Mouse (Mus musculus): ENCODE measurements around the gene Tbx20. TPM values are rescaled to one million over a fixed set of nuclear protein-coding genes. Genes with fewer than 3 reads are reported as not detected.
A peak's percentile ranks its signal among the peaks of the same experiment; 100 is the strongest.

Tbx20 gene
- polyA plus RNA-seq, 1 experiment, result not detected

DNA sequence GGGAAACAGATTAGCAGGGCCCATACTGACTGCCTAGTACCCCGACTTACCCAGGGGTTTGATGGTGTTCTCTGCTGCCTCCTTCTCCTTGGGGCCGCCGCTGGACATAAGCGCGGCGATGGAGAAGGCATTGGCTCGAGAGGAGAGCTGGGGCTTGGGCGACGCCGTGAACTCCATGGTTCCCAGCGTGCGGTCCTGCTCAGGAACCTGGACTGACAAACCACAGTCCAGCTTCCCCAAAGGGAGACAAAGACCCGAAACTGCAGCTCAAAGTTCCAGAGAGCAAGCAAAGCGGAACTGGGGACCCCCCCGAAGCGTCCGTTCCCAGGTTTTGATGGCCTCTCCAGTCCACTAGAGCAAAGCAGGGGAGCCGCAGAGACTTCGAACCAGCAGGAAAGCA is 434 bp downstream of the Tbx20 start:
- no peak overlapping the region for H3K4me3 ChIP-seq (ENCODE audit: insufficient read depth, low read depth, low read length)
- H3K4me1 ChIP-seq (ENCODE audit: control insufficient read depth, insufficient read depth, insufficient read length, low read length), result no peaks in the 10 kb centered on the region
- no peak overlapping the region for H3K27ac ChIP-seq (replicated peaks; ENCODE audit: low read depth, low read length)

DNA sequence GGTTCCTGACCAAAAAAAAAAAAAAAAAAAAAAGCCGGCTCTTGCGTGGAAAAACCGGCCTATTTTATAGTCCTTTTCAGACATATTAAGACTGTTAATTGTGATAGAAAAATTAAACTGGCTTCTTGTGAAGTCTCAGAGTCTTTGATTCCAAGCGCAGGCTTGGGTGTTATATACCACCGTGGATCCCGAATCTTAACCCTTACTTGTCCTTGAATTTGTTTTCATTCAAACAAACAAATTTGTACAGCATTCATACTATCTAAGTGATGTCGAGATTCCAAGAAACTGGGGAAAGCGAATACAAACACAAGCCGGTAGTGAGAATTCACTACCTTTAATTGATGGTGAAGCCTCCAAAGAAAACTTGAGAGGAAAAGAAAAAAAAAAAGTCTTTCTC is 932 bp downstream of the Tbx20 start:
- no peak overlapping the region for H3K27ac ChIP-seq (replicated peaks; ENCODE audit: low read depth, low read length)
- no peaks in the 10 kb centered on the region for H3K4me1 ChIP-seq (ENCODE audit: control insufficient read depth, insufficient read depth, insufficient read length, low read length)
- no peak overlapping the region for H3K4me3 ChIP-seq (ENCODE audit: insufficient read depth, low read depth, low read length)

DNA sequence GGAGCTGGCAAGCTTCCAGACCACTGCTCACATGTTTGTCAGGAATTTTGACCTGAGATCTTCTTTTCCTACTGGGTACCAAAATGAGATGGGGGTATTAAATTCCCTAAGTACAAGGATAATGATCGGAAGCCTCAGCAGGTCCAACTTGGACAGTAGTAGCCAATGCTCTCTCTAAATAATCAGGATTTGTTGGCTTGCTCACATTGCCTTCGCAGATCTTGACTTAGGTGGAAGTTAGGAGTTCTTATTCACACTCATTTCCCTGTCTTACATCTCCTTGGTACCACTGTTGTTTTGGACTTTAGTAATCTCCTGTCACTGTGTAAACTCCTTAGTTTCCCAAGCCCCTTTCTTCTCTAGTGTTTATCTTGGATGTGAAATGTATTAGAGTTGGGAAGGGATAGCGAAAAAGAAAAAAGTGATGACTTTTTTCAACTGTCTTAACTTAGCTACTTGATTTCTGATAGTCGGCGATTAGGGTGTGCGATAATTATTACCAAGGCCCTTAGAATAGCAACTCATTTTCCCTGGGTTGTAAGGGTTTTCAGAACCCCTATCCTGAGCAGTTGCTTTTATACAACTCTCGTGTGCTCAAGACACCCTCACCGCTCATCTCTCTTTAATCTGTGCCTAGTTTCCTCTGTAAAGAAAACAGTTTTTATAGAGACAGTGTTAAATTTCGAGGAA is 1.5 kb downstream of the Tbx20 start:
- no peak overlapping the region for H3K27ac ChIP-seq (replicated peaks; ENCODE audit: low read depth, low read length)
- H3K4me1 ChIP-seq (ENCODE audit: control insufficient read depth, insufficient read depth, insufficient read length, low read length), result no peaks in the 10 kb centered on the region
- no peak overlapping the region for H3K4me3 ChIP-seq (ENCODE audit: insufficient read depth, low read depth, low read length)

DNA sequence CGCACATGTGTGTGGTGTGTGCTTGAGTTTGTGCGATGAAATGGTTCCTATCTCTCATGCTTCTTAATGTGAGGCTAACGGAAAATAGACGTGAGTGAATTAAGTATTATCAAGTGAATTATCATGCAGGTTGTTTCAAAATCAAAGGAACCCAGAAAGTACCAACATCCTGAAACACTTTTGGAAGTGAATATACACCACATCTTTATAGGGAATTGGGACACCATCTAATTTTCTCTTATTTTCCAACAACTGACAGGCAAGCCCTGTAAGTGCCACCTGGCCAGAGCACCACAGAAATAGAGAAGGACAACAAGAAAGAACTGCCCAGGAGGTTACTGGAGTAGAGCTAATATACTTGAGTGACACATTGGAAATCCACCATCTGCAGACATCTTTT is 2.4 kb downstream of the Tbx20 start:
- H3K4me1 ChIP-seq (ENCODE audit: control insufficient read depth, insufficient read depth, insufficient read length, low read length), result no peaks in the 10 kb centered on the region
- H3K4me3 ChIP-seq (ENCODE audit: insufficient read depth, low read depth, low read length), result no peak overlapping the region
- H3K27ac ChIP-seq (replicated peaks; ENCODE audit: low read depth, low read length), result no peak overlapping the region

DNA sequence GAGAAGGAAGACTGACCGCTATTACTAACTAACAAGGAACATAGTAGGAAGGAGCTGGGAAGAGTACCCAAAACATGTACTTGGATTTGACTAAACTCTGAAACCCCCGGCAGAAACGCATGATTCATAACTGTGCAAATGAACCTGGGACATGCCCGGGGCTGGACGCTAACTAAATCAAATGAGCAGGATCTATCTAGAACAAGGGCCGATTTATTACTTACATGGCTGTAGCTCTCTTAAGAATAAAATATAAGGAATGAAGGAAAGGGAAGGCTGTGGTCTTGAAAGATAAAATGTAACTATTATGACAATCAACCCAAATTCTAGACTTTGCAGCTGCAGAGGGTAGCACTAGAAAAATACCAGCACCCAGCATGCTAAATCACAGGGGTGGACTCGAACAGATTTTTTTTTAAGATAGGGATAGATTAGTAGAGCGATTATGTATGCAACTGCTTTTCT is 3.1 kb downstream of the Tbx20 start:
- Histone ChIP-seq H3K27ac (replicated peaks; ENCODE audit: low read depth, low read length) (no peak overlapping the region), H3K4me3 (ENCODE audit: insufficient read depth, low read depth, low read length) (no peak overlapping the region), H3K4me1 (ENCODE audit: control insufficient read depth, insufficient read depth, insufficient read length, low read length) (no peaks in the 10 kb centered on the region)

DNA sequence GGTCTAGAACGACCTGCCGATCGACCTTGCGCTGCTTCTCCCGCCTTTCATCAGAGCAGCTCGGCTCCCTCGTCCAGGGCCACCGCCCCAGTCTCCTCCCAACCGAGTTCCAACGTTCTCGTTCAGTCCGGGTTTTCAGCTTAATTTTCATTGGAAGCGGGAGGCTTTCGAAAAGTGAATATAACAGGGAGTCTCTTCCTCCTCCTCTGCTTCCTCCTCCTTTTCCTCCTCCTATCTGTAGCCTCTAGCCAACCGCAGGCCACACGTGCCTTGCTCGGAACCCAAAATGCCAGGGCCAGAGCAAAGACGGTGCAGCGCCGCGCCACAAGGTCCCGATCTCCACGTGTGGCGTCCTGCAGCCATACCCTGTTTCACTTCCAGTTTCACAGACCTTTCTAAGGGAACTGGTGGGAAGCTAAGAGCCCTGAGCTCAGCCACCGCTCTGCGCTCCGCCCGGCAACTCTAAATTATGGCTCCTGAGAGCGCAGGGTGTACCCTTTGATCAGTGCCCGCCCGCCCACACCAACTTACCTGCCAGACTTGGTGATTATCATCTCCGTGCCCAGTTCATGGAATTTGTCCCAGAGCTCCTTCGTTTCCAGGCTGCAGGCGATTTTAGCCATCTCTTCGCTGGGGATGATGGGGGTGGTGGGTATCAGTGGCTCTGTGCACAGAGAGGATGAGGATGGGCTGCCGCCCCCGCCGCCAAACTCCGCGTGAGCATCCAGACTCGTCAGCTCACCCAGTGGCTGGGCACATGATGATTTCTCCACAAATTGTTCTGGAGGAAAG is 3.8 kb downstream of the Tbx20 start:
- H3K4me3 ChIP-seq (ENCODE audit: insufficient read depth, low read depth, low read length), result peak overlapping the region; percentile 15; the same call in 1 of the 2 replicates
- H3K27ac ChIP-seq (replicated peaks; ENCODE audit: low read depth, low read length), result no peak overlapping the region
- H3K4me1 ChIP-seq (ENCODE audit: control insufficient read depth, insufficient read depth, insufficient read length, low read length), result no peaks in the 10 kb centered on the region

DNA sequence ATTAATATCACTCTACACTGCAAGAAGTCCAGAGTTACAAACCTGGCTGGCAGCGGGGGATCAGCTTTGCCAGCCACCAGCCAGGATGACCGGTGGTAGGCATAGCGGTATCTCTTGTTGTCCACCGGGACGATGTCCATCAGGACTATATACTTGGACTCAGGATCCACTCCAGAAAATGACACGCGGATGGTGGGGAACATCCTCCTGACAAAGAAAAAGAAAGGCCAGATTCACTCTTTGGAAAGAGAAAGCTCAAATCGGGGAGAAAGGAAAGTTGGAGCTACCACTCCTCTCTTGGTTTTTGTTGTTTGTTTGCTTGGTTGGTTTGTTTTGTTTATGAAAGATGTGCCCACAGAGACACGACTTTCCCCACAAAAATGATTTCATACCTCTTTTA is 4.5 kb downstream of the Tbx20 start:
- Histone ChIP-seq H3K27ac (replicated peaks; ENCODE audit: low read depth, low read length) (no peak overlapping the region), H3K4me1 (ENCODE audit: control insufficient read depth, insufficient read depth, insufficient read length, low read length) (no peaks in the 10 kb centered on the region), H3K4me3 (ENCODE audit: insufficient read depth, low read depth, low read length) (no peak overlapping the region)

DNA sequence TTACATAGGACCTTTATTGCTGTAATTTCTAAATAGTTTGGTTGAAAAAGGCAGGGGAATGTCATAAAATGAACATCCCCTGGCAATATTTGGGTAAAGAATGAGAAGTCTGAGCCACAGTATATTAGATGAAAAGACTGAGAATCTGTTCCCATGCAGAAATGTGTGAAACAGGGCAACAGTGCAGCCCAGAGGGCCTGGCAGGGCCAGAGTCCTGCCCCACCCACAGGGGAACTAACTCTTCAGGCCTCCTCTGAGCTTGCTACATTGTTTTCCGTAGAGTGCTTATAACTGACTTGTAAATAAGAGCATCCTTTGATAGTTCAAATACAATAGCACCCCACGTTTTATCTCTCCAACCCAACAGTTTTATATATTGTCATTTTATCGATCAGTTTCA is 7.0 kb downstream of the Tbx20 start:
- Histone ChIP-seq H3K4me1 (ENCODE audit: control insufficient read depth, insufficient read depth, insufficient read length, low read length) (no peaks in the 10 kb centered on the region), H3K27ac (replicated peaks; ENCODE audit: low read depth, low read length) (no peak overlapping the region), H3K4me3 (ENCODE audit: insufficient read depth, low read depth, low read length) (no peak overlapping the region)

DNA sequence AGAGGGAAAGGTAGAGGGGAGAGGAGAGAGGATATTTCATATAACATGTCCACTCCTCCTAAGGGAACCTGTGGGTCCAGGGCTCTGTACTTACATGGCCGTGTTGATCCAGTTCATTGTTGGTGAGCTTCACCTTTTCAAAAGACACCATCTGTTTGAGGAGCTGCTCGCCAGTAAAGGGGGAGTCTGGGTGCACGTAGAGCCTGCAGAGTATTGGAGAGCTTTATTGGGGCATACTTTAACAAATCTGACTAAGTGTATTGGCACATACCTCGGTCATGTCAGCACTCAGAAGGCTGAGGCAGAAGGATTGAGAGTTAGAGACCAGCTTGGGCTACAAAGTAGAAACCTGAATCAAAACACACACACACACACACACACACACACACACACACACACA is 8.5 kb downstream of the Tbx20 start:
- H3K27ac ChIP-seq (replicated peaks; ENCODE audit: low read depth, low read length), result no peak overlapping the region
- H3K4me1 ChIP-seq (ENCODE audit: control insufficient read depth, insufficient read depth, insufficient read length, low read length), result no peaks in the 10 kb centered on the region
- no peak overlapping the region for H3K4me3 ChIP-seq (ENCODE audit: insufficient read depth, low read depth, low read length)

DNA sequence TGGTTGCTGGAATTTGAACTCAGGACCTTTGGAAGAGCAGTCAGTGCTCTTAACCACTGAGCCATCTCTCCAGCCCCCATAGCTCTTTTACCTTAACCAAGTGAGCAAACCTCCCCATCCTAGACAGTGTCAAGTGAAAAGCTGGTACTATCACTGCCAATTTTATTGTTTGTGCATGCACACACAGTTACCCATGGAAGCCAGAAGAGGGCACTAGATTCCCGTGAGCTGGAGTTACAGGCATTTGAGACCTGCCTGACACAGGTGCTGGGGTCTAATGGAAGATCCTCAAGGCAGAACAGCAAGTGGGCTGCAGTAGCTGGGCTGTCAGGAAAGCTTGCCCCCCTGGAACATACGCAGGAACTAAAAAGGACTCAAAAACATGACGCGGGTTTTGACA is 13.6 kb downstream of the Tbx20 start:
- no peak overlapping the region for H3K27ac ChIP-seq (replicated peaks; ENCODE audit: low read depth, low read length)
- no peaks in the 10 kb centered on the region for H3K4me1 ChIP-seq (ENCODE audit: control insufficient read depth, insufficient read depth, insufficient read length, low read length)
- no peak overlapping the region for H3K4me3 ChIP-seq (ENCODE audit: insufficient read depth, low read depth, low read length)

DNA sequence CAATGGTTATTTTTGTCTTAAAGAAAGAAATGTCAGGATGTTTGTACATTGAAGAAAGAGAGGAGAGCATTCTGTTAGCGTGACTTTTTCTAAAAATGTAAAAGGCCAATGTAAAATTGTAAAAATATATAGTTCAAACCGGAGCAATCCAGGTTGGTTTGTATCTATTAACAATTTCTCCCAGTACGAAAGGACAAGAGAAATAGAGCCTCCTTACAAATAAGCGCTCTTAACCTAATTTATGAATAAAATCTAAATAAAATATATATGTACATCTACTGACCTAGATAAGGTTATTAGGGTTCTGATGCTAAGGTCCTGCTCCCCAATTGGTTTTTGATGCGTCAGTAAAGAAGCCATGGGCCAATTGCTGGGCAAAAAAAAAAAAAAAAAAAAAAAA is 29.1 kb downstream of the Tbx20 start:
- Histone ChIP-seq H3K27ac (replicated peaks; ENCODE audit: low read depth, low read length) (no peak overlapping the region), H3K4me3 (ENCODE audit: insufficient read depth, low read depth, low read length) (no peak overlapping the region), H3K4me1 (ENCODE audit: control insufficient read depth, insufficient read depth, insufficient read length, low read length) (no peaks in the 10 kb centered on the region)

DNA sequence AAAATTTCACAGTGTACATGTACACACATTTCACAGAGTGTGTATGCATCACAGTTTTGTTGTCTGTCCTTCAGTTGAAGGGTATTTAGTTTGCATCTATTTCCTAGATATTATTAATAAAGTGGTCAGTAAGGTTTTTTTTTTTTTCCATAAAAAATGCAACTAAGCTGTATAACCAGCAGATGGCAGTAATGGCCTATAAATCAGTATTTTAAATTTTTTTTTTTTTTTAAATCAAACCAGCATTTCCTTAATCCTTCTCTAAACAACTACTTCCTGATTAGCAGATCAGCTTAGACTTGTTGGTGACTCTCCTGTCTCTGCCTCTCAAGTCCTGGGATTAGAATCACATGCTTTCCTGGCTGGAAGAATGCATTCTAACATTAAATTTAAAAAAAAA is 72.9 kb downstream of the Tbx20 start:
- H3K4me1 ChIP-seq (ENCODE audit: control insufficient read depth, insufficient read depth, insufficient read length, low read length), result no peaks in the 10 kb centered on the region
- H3K27ac ChIP-seq (replicated peaks; ENCODE audit: low read depth, low read length), result no peak overlapping the region
- H3K4me3 ChIP-seq (ENCODE audit: insufficient read depth, low read depth, low read length), result no peak overlapping the region

DNA sequence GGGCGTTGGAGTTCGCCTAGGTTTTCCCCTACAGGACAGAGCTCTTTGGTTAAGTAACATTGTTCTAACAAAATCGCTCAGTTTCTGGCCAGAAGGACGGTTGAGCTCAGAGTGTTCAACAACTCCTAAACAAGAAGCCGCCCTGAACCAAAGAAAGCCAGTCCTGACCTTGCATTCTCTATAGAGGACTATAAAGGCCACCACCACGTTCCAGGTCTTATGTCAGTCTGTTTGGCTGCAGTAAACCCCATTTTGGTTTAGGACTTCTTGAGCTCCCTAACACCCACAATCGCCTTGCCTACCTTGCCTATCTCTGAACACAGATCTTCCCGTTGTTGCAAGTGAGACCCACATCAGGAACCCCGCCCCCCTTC is 77.7 kb downstream of the Tbx20 start:
- H3K27ac ChIP-seq (replicated peaks; ENCODE audit: low read depth, low read length), result no peak overlapping the region
- no peaks in the 10 kb centered on the region for H3K4me1 ChIP-seq (ENCODE audit: control insufficient read depth, insufficient read depth, insufficient read length, low read length)
- no peak overlapping the region for H3K4me3 ChIP-seq (ENCODE audit: insufficient read depth, low read depth, low read length)

DNA sequence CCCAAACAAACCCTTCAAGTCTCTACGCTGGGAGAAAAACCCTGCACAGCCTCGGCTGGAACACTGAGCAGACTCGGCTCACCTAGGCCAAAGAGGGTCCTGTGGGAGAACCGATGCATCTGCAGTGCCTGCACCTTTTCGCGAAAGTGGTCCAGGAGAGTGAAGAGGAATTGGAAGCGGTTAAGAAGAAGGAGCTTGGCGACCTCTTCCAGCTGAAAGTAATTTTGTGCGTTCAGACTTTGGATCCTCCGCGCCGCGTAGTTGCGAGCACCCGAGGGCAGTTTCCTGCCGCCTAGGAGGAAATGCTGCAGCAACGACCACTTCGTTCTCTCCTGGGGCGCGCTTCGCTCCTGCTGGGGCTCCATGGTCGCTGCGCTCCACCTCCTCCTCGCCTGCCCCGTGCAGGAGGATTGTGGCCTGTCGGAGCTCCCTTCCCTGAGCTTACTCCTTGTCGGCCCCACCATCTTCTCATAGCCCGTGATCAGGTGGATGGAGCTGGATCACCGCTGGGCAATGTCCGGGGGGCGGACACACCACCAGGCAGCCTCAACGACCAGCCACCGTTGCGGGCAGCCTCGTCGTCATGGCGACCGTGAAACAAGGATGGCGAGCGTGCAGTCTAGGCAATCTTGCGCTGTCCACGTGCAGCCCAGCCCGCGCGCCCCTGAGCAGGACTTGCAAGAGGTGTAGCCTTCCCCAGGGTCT is 78.3 kb downstream of the Tbx20 start, which contains the start of gene Dpy19l2:
Dpy19l2 (minus strand) TSS at position 594 of the 705 bp plus-strand sequence.
- Histone ChIP-seq H3K4me1 (ENCODE audit: control insufficient read depth, insufficient read depth, insufficient read length, low read length) (no peaks in the 10 kb centered on the region), H3K4me3 (ENCODE audit: insufficient read depth, low read depth, low read length) (no peak within 1 kb of the TSS), H3K27ac (replicated peaks; ENCODE audit: low read depth, low read length) (no peak within 1 kb of the TSS)
